Mouse (Mus musculus) T-helper 2 cell (primary cell): ENCODE results near the gene Ube2t.

Source experiments
- in situ Hi-C: fragments of 300-600 bp; cut with MboI, MseI; formaldehyde crosslinking; loops from one replicate; pipeline ENCODE4 v1.15.1; 2025; ENCODE audit warnings: high pct_unique_total_duplicates

Ube2t gene

GRCm38 (mm10) chr1:134962053-134962803 lies at the start of gene Ube2t:
Ube2t (plus strand) TSS chr1:134962565.
- in situ Hi-C loops = no loop called here

DNA sequence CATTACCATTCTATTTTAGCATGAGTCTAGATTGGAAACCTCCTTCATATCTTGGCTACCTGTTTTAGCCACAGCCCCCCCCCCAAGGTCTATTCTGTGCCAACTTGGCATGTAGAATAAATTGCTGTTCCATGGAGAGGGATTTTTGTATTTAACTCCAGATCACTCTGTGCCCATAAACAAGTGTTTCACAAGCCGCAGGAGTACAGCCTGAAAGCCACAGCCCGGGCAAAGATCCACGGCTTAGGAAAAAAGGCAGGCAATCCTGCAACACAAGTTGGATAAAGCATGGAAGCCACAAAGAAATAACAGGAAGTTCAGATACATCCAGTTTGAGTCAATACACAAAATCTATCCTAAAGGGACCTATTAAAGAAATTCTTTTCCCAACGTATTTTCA lies 48.8 kb upstream of the Ube2t start:
- in situ Hi-C loops = no loop called here

DNA sequence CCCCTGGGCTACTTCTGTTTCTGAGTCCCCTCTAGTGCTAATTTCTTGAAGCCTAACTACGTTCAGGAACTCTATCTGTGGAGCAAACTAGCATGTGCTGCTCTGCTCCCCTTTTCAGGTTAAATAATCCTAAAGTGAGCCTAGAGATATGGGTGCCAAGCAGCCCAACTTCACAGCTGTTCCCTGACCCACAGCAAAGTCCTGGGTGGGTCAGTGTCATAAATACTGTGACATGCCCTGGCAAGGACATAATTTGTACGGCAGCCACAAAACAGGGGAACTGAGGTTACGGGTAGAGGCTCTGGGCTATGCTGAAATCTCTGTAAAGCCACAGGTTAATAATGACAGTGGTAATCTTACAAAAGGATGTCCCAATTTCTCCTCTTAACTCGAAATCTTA lies 46.9 kb upstream of the Ube2t start:
- in situ Hi-C loops = no loop called here

- in situ Hi-C loops = no loop called here
These were observed 43.4 kb upstream of the Ube2t start for GRCm38 (mm10) chr1:134919010-134919409.

GRCm38 (mm10) chr1:134932431-134932830 lies 29.9 kb upstream of the Ube2t start:
- in situ Hi-C loops = no loop called here

GRCm38 (mm10) chr1:134936335-134936734 lies 26.0 kb upstream of the Ube2t start:
- in situ Hi-C loops = no loop called here

DNA sequence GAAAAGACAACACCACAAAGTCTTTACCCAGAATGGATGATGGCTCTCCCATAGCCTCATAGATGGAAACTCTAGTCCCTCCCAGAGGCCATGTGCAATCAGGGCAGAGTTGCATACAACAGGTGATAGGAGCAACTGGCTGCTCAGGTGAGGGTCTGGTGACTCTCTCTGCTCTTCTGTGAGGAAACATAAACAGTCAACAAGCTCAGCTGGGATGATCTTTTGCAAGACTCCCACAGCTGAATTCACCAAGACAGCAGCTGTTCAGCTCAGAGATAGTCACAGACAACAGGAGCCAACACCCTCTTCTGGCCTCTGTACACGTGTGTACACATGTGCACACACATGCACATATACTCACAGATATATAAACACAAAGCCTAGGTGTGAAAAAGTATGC lies 24.1 kb upstream of the Ube2t start:
- in situ Hi-C loops = no loop called here

DNA sequence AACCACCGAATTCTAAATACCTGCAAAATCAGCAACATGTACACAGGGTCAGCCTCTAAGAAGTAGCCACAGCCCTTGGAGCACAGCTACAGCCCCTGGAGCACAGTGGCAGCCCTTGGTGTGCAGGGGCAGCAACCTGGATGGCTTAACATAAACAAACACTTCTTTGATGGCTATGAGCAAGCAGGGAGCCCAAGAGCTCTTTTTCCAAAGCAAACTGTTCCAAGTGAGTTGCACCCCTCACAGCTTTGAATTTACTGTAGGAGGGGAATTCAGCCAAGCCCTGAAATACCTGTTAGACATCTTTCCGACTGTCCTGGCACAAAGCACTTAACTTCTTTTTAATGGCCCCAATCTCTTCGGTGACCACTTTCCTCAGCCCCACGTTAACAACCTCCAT lies 21.5 kb upstream of the Ube2t start:
- in situ Hi-C loops = no loop called here

DNA sequence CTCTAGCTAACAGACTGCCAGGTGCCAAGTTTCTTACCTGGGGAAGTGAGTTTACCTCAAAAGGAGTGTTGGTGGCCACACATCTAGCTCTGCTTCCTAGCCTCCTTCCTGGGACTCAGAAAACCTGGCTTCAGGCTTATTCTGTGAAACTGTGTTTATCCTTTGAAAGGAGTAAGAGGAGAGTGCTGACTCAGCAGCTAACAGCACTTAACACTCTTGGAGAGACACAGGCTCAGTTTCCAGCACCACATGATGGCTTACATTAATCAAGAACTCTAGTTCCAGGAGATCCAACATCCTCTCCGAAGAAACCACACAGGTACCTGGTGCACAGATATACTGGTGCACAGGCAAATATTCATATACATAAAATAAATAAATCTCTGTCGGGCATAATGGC lies 19.5 kb upstream of the Ube2t start:
- in situ Hi-C loops = no loop called here

- in situ Hi-C loops = no loop called here
These were observed 14.8 kb upstream of the Ube2t start for GRCm38 (mm10) chr1:134947590-134947989.

DNA sequence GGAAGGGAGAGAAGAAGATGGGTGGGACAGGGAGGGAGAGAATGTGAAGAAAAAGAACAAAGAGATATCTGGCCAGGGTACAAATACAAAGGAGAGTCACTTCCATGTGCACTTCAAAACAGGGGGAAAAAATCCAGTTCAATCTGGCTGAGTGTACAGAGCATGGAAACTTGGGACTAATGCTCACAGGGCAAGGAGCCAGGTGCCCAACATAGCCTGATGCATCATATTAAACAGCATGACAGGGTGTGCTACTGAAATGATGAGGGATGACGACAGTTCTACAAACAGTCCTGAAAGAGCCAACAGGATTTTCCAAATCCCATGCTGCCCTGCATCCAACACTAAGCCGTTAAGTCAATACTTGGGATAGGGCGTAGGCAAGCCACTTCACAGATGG lies 12.4 kb upstream of the Ube2t start:
- in situ Hi-C loops = no loop called here

DNA sequence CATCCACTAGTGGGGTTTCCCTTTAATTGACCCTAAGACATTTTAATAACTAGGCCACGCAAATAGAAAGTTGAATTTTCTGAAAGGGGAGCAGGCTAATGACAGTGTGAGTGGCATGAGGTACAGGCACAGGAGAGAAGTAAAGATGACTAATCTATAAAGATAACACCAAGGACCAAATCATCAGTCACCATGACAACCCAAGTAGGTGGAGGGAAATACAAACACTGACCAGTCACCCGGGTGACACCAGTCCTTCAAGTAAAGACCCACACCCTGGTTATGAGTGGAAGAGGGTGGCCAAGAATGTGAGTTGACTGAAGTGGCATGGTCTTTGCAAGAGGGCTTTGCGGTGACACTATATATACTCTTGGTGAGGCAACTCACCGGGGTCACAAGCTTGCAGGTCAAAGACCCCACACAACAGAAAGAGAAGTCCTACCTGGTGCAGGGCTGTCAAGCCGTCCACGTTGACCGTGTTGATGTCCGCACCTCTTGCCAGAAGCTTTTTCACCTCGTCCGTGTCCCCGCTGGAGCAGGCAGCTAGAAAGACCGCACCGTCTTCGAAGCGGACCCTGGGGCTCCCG lies 7.2 kb upstream of the Ube2t start:
- in situ Hi-C loops = no loop called here

GRCm38 (mm10) chr1:134955637-134956176 lies 6.7 kb upstream of the Ube2t start, which contains the start of gene Ppp1r12b:
Ppp1r12b (minus strand) TSS chr1:134955942.
- in situ Hi-C loops = no loop called here

DNA sequence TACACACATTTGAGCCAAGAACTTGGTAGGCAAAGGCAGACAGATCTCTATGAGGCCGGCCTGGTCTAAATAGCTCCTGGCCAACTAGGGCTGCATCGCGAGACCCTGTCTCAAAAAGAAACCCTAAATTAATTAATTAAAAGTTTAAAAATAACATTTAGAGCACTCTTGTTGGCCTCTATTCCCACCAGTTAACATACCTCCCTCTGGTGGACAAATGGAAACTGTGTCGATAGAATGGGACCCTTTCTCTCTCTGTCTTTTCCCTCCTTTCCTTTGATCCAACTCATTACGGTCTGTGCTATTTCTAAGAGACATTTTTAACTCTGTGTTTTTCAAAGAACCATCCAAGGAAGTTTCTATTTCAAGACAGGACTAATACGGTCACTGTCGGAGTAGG lies 1.7 kb upstream of the Ube2t start:
- in situ Hi-C loops = no loop called here

DNA sequence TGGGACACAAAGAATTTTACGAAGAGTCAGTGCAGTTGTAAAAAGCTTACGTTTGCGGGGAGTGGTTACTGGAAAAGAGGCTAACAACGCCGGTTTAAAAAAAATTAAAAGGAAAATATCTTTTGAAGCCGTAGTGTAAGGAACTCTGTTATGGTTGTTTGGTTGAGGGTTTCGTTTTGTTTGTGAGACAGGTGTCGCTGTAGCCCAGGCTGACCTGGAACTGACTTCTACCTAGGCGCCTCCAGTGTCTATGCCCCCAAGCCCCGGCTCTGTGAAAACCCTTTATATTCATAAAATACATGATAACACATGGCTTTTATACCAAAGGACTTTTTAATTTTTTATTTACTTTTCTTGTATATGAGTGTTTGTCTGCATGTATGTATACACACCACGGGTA lies 456 bp downstream of the Ube2t start:
- in situ Hi-C loops = no loop called here

DNA sequence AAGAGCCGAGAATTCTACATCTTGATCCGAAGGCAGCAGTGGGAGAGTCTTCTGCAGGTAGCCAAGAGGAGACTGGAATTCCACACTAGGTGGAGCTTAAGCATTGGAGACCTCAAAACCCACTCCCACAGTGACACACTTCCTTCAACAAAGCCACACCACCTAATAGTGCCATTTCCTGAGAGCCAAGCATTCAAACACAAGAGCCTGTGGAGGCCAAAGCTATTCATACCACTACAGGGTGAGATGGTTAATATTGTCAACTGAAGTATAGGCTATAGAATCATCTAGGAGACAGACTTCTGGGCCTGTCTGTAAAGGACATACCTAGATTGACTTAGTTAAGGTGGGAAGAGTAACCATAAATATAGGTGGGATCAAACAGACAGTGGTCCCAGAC lies 3.1 kb downstream of the Ube2t start:
- in situ Hi-C loops = loop anchor here (5.0 kb wide), 1 partner anchor 413 kb away; no protein-coding TSS in a partner anchor

GRCm38 (mm10) chr1:134972920-134973319 lies 10.6 kb downstream of the Ube2t start:
- in situ Hi-C loops = no loop called here

- in situ Hi-C loops = no loop called here
These were observed 25.0 kb downstream of the Ube2t start for GRCm38 (mm10) chr1:134987173-134987961.

- in situ Hi-C loops = no loop called here
These were observed 25.6 kb downstream of the Ube2t start for GRCm38 (mm10) chr1:134987962-134988341.

DNA sequence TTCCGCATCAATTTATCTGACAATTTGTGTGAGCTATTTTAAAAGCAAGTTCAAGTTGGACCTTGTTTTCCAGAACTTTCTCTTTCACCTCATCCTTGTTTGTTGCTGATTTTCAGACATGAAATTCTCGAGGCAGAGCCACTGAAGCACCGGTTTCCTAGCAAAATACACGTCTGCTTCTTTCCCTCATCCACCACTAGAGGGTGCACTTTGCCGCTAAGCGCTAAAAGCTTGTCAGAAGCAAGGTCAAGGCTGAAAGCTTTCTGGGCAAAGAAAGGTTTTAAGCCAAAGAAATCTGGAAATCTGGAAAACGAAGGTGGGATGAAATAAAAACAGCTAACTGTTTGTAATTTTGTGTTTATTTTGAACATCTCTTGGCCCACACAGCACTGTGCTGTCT lies 27.0 kb downstream of the Ube2t start:
- in situ Hi-C loops = no loop called here

DNA sequence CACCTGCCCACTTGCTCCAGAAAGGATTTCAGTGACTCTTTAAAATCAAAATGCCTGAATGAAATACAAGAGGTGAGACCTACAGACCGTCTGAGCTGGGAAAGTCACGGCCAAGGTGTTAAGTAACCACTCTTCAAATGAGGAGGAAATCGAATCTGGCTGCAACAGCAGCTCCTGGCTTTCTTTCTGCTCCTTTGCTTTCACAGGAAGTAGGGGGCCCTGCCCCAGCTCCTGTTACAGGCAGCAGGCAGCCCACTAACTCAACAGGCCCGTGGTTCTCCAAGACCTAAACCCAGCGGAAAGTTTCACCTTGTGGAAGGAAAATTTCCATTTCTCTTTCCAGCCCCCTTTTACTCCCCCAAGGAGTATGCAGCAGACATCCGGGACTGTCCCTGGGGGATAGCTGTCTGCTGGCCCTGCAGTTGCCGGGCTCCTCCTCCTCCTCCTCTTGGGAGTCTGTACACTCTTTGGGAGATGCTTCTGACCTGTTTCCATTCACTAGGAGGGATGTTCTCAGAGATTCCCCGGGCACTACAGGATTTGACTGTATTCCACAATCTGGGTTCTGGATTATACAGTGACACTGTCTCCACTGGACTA lies 29.8 kb downstream of the Ube2t start:
- in situ Hi-C loops = loop anchor here (5.0 kb wide), 1 partner anchor 110 kb away; no protein-coding TSS in a partner anchor

DNA sequence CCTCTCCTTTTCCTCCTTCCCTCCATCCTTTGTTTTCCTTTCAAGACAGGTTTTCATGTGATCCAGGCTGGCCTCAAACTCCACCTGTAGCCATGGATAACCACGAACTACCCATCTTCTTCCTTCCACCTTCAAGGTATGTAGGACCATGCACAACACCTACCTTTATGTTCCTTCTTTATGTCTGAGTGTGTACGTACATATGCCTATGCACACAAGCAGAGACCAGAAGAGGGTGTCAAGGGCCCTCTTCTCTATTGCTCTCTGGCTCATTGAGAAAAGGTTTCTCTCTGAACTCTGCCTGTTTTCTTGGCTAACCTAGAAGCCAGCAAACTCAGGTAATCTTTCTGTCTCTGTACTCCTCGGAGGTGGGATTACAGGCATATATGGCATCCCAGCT lies 32.4 kb downstream of the Ube2t start:
- in situ Hi-C loops = loop anchor here (5.0 kb wide), 1 partner anchor 108 kb away; no protein-coding TSS in a partner anchor
